Mouse (Mus musculus): ENCODE data around the gene Grip2. TPM values are rescaled to one million over a fixed set of nuclear protein-coding genes. Genes with fewer than 3 reads are reported as not detected.
A peak's percentile ranks its signal among the peaks of the same experiment; 100 is the strongest.

Gene Grip2
- polyA plus RNA-seq, 1 experiment from 2014 or later, result 0.12 TPM

- H3K9ac ChIP-seq, result no peak overlapping the region
- no peak overlapping the region for H3K4me2 ChIP-seq
- no peak overlapping the region for H3K4me3 ChIP-seq (replicated peaks)
- 78% methylated on average over 11 of the region's 11 CpGs for WGBS (ENCODE audit: insufficient replicate concordance)
- H3K9me3 ChIP-seq (replicated peaks), result no peaks in the 10 kb centered on the region
- peaks cover 62% of the 10 kb centered on the region for H3K36me3 ChIP-seq (replicated peaks)
- peaks cover 7% of the 10 kb centered on the region; the same call in 1 of the 2 replicates for H3K4me1 ChIP-seq (replicated peaks)
- H3K27me3 ChIP-seq, result no peaks in the 10 kb centered on the region
- H3K27ac ChIP-seq (replicated peaks), result no peak overlapping the region
- ATAC-seq (ENCODE audit: insufficient read depth), result no peak
Measured at GRCm38 (mm10) chr6:91732138-91732537, 94.9 kb downstream of the Grip2 start.

DNA sequence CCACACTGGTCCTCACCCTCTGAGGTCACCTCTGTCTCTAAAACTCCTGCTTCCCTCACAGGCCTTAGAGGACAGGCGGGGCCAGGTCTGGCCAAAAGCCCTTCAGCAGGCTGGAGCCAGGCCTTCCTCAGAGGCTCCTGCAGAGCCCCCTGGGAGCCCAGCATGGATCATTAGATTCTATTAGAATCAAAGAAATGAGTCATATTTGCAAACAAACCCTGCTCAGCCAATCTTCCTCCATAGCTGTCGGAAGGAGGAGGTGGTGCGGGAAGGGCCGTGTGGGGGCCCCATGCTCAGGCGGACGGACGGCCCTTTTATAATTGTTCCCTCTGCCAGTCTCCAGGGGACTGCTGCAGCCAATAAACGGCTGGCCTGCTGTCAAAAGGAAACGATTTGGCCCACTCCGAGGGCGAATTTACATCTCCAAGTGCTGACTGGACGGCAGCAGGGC lies 97.3 kb downstream of the Grip2 start:
- no peak overlapping the region for H3K4me3 ChIP-seq (replicated peaks)
- no peak overlapping the region for H3K4me2 ChIP-seq
- no peaks in the 10 kb centered on the region for H3K27me3 ChIP-seq
- 78% methylated on average over 12 of the region's 12 CpGs for WGBS (ENCODE audit: insufficient replicate concordance)
- no peak overlapping the region for H3K27ac ChIP-seq (replicated peaks)
- ATAC-seq (ENCODE audit: insufficient read depth), result no peak
- no peak overlapping the region for H3K9ac ChIP-seq
- no peaks in the 10 kb centered on the region for H3K9me3 ChIP-seq (replicated peaks)
- peaks cover 60% of the 10 kb centered on the region for H3K36me3 ChIP-seq (replicated peaks)
- H3K4me1 ChIP-seq (replicated peaks), result peaks cover 4% of the 10 kb centered on the region; the same call in 1 of the 2 replicates

GRCm38 (mm10) chr6:91728939-91729619 lies 98.0 kb downstream of the Grip2 start:
- WGBS (ENCODE audit: insufficient replicate concordance), result 59% methylated on average over 6 of the region's 6 CpGs
- H3K4me1 ChIP-seq (replicated peaks), result peaks cover 4% of the 10 kb centered on the region; the same call in 1 of the 2 replicates
- no peak overlapping the region for H3K9ac ChIP-seq
- no peak overlapping the region for H3K27ac ChIP-seq (replicated peaks)
- H3K9me3 ChIP-seq (replicated peaks), result no peaks in the 10 kb centered on the region
- no peak overlapping the region for H3K4me3 ChIP-seq (replicated peaks)
- H3K27me3 ChIP-seq, result no peaks in the 10 kb centered on the region
- H3K36me3 ChIP-seq (replicated peaks), result peaks cover 66% of the 10 kb centered on the region
- no peak for ATAC-seq (ENCODE audit: insufficient read depth)
- no peak overlapping the region for H3K4me2 ChIP-seq

DNA sequence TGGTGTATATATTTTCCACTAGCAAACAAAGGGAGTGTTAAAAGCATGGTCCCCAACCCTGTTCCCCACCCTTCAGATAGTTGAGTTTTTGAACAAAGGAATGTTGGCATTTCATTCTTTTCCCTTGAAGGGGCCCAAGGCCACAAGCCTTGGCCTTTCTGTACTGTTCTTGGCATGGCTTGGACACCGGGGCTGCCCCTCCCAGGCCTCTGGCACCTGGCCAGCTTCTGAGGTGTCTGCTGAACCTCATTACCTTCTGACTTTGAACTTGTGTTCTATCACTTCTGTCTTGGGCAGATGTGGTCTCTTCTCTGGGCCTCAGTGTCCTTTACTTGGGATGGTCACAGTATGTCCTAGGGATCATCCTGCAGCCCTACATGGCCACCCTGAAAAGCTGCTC lies 99.7 kb downstream of the Grip2 start:
- Histone ChIP-seq H3K4me2 (no peak overlapping the region), H3K4me3 (replicated peaks) (no peak overlapping the region), H3K36me3 (replicated peaks) (peaks cover 70% of the 10 kb centered on the region), H3K9ac (no peak overlapping the region), H3K4me1 (replicated peaks) (no peaks in the 10 kb centered on the region; the same call in 1 of the 2 replicates), H3K27ac (replicated peaks) (no peak overlapping the region), H3K27me3 (no peaks in the 10 kb centered on the region), H3K9me3 (replicated peaks) (no peaks in the 10 kb centered on the region)
- 53% methylated on average over 1 of the region's 1 CpGs for WGBS (ENCODE audit: insufficient replicate concordance)
- ATAC-seq (ENCODE audit: insufficient read depth), result no peak

DNA sequence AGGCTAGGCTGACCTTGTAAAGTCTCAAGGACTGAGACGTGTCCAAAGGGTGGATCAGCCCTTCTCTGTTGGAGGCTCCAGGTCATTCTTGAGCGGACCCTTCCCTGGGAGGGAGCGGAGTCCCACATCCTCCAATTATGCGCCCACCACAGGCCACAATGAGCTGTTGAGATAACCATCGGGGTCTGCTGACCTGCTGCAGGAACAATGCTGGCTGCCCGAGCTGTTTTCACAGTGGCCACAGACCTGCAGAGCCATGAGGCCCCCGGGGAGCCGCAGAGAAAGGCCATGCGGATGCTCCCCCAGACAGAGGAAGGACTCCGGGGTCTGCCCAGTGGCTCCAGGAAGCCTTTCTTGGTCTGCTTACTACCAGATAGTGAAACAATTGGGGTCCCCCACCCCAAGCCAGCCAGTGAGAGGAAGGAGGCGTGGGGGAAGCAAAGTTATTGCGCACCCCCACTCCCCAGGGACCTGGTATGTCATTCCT lies 105.8 kb downstream of the Grip2 start:
- Histone ChIP-seq H3K4me2 (no peak overlapping the region), H3K9me3 (replicated peaks) (no peaks in the 10 kb centered on the region), H3K4me3 (replicated peaks) (no peak overlapping the region), H3K4me1 (replicated peaks) (peaks cover 16% of the 10 kb centered on the region), H3K9ac (no peak overlapping the region), H3K27me3 (no peaks in the 10 kb centered on the region), H3K27ac (replicated peaks) (no peak overlapping the region), H3K36me3 (replicated peaks) (peaks cover 39% of the 10 kb centered on the region)
- WGBS (ENCODE audit: insufficient replicate concordance), result 51% methylated on average over 12 of the region's 12 CpGs
- ATAC-seq (ENCODE audit: insufficient read depth), result no peak

DNA sequence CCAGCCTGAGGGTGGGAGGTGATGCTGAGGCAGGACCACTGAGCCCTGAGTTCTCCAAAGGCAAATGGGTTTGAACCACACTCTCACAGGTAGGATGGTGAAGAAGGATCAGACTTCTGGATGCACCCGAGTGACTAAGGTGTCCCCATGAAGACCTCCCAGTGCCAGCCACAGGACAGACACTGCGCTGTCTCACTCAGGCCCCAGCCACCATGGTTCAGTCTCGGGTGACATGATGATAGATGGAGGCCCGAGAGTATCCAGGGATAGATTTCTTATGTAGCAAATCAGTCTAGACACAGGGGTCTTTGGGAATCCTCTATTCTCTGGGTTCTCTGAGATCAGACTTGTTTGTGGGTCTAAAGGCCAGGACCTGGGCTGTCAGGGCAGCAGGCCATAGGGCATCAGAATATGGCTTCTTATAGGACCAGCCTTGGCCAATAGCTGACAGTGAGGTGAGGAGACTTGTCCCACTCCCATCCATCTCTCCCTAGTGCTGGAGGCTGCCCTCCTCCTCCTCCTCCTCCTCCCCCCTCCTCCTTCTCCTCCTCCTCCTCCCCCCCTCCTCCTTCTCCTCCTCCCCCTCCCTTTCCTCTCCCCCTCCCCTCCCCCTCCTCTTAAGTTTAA lies 106.3 kb downstream of the Grip2 start:
- Histone ChIP-seq H3K4me3 (replicated peaks) (no peak overlapping the region), H3K36me3 (replicated peaks) (peaks cover 33% of the 10 kb centered on the region), H3K27me3 (no peaks in the 10 kb centered on the region), H3K4me2 (no peak overlapping the region), H3K27ac (replicated peaks) (no peak overlapping the region), H3K4me1 (replicated peaks) (peaks cover 20% of the 10 kb centered on the region), H3K9me3 (replicated peaks) (no peaks in the 10 kb centered on the region), H3K9ac (no peak overlapping the region)
- no peak for ATAC-seq (ENCODE audit: insufficient read depth)
- 66% methylated on average over 4 of the region's 4 CpGs for WGBS (ENCODE audit: insufficient replicate concordance)

DNA sequence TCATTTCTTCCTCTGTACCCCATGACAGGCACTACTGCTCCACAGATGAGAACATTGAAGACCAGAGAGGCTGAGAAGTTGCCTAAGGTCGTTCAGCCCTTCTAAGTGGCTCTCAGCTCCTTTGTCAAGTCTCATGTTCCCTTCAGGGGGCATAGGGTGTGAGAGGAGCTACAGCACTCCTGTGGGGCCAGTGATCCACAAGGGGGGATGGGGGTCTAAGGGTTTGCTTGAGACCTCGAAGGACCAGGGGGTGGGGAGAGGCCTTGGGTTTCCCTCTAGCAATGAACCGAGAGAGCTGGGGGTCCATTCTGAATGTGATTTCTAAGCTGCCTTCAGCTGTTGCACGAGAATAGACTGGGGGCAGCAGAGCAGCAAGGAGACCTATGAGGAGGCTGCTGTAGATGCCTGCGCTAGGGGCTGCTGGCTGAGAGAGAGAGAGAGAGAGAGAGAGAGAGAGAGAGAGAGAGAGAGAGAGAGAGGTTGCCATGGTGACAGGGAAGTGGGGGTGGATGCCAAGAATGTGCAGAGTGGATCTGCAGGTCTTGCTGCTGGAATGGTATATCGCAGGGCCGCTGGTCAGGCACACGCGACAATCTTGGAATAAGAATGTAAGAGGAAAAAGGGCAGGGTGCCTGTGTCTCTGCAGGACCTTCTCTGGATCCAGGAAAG lies 107.1 kb downstream of the Grip2 start:
- H3K27ac ChIP-seq (replicated peaks), result peak overlapping the region; percentile 69
- no peak overlapping the region for H3K4me2 ChIP-seq
- H3K27me3 ChIP-seq, result no peaks in the 10 kb centered on the region
- H3K4me1 ChIP-seq (replicated peaks), result peaks cover 20% of the 10 kb centered on the region
- ATAC-seq (ENCODE audit: insufficient read depth), result no peak
- H3K4me3 ChIP-seq (replicated peaks), result no peak overlapping the region
- 60% methylated on average over 9 of the region's 9 CpGs for WGBS (ENCODE audit: insufficient replicate concordance)
- peaks cover 28% of the 10 kb centered on the region for H3K36me3 ChIP-seq (replicated peaks)
- no peak overlapping the region for H3K9ac ChIP-seq
- no peaks in the 10 kb centered on the region for H3K9me3 ChIP-seq (replicated peaks)

GRCm38 (mm10) chr6:91719042-91719747 lies 107.9 kb downstream of the Grip2 start:
- peak; percentile 53 for ATAC-seq (ENCODE audit: insufficient read depth)
- H3K27ac ChIP-seq (replicated peaks), result peak overlapping the region; percentile 69
- H3K36me3 ChIP-seq (replicated peaks), result peaks cover 20% of the 10 kb centered on the region
- no peak overlapping the region for H3K4me3 ChIP-seq (replicated peaks)
- no peak overlapping the region for H3K4me2 ChIP-seq
- no peaks in the 10 kb centered on the region for H3K9me3 ChIP-seq (replicated peaks)
- peaks cover 20% of the 10 kb centered on the region for H3K4me1 ChIP-seq (replicated peaks)
- WGBS (ENCODE audit: insufficient replicate concordance), result 57% methylated on average over 6 of the region's 6 CpGs
- no peak overlapping the region for H3K9ac ChIP-seq
- no peaks in the 10 kb centered on the region for H3K27me3 ChIP-seq

GRCm38 (mm10) chr6:91718603-91719002 lies 108.4 kb downstream of the Grip2 start:
- Histone ChIP-seq H3K27me3 (no peaks in the 10 kb centered on the region), H3K9me3 (replicated peaks) (no peaks in the 10 kb centered on the region), H3K4me3 (replicated peaks) (no peak overlapping the region), H3K27ac (replicated peaks) (peak overlapping the region; percentile 69), H3K4me1 (replicated peaks) (peaks cover 22% of the 10 kb centered on the region), H3K36me3 (replicated peaks) (peaks cover 18% of the 10 kb centered on the region), H3K4me2 (no peak overlapping the region), H3K9ac (no peak overlapping the region)
- 56% methylated on average over 3 of the region's 3 CpGs for WGBS (ENCODE audit: insufficient replicate concordance)
- ATAC-seq (ENCODE audit: insufficient read depth), result no peak

DNA sequence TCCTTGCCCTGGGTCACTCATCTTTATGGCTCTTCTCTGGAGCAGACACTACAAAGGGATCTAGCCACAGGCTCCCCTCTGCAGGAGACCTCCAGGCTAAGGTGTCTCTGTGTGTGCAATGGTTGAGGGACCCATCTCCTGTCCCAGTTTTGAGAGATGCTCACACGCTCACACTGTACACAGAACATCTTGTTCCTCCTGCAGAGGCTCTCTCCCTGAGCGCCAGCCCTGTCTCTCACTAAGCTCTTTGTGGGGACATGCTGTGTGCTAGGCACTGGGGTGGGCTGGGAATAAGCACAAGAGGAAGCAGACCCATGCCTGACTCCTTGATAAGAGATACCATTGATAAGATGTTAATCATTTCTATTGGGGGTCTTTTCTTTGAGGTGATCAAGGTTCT lies 109.0 kb downstream of the Grip2 start:
- H3K4me3 ChIP-seq (replicated peaks), result no peak overlapping the region
- H3K36me3 ChIP-seq (replicated peaks), result peaks cover 15% of the 10 kb centered on the region
- H3K4me2 ChIP-seq, result no peak overlapping the region
- H3K27me3 ChIP-seq, result no peaks in the 10 kb centered on the region
- WGBS (ENCODE audit: insufficient replicate concordance), result 71% methylated on average over 2 of the region's 2 CpGs
- peaks cover 28% of the 10 kb centered on the region for H3K4me1 ChIP-seq (replicated peaks)
- H3K27ac ChIP-seq (replicated peaks), result peak overlapping the region; percentile 69
- no peak for ATAC-seq (ENCODE audit: insufficient read depth)
- no peak overlapping the region for H3K9ac ChIP-seq
- no peaks in the 10 kb centered on the region for H3K9me3 ChIP-seq (replicated peaks)

All from liver, embryonic 15.5 days (tissue).